Mouse (Mus musculus) thymus, postnatal 36 days (tissue): ENCODE results near the gene Treml1.

Experiments used
- DNase-seq, 2 experiments: peaks; one replicate each; pipeline ENCODE4 v3.0.0; 2022; ENCODE audit warnings: mixed read lengths in 2 of 2

The Treml1 gene

DNA sequence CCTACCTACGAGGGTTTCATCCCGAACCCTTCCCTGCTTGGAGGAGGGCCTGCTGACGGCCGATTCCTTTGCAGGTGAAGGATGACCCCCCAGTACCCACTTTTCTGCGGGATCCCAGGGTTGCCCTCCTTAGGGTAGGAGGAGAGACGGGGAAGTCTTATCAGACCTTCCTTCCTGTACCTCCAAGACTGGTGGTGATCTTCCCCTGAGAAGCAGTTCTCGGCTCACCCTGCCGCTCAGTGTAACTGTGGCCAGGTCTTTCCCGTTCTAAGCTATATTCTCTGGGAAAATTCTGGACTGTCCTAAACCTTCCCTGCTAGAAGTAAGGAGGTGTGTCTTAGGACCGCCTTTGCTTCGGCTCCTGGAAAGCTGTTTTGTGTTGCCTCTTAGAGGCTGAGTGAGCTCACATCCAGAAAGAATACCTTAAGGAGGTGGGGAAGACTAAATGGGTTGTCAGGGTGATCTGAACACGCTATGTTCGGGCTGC lies 50.6 kb downstream of the Treml1 start:
- DNase-seq = no peak

DNA sequence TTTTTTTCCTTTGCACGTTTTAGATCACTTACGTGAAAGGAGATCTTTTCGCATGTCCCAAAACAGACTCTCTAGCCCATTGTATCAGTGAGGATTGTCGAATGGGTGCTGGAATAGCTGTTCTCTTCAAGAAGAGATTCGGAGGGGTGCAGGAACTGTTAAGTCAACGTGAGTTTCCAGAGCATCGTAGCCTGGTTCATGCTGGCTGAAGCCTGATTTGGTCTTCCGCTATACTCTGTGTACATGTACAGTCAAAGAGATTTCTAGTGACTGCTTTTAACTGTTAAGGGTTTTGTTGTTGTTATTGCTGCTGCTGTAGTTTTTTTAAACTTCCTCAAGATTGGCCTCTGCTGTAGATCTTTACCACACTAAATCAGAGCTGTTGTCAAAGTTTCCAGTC lies 51.5 kb downstream of the Treml1 start:
- DNase-seq = no peak

DNA sequence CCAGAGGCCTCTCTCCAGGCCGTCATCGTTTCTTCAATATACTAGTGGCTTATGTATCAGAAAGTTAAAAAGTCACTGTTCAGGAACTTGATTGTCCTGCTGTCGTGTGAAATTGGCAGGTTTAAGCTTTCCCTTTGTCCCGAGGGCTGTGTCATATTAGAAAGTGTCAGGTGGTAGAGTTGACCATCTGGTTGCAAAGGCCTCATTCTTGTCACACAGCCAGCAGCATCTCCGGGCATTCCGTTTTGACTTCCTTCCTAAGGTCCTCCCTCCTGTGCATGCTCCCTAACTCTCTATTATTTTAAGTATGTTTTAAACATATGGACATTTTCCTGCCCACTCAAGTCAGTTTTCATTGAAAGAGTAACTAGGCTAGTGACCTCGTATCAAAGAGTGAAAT lies 56.3 kb downstream of the Treml1 start:
- DNase-seq = no peak
